Mouse (Mus musculus) liver (tissue): ENCODE measurements around the gene Zfp362.

Experiments
- DNase-seq: peaks from one replicate; pipeline ENCODE4 v3.0.0-alpha.2; 2020; ENCODE audit warnings: mixed read lengths

The Zfp362 gene

GRCm38 (mm10) chr4:128806043-128806826 is at the start of gene Zfp362:
Zfp362 (minus strand) TSS chr4:128806045.
- DNase-seq: peak; percentile 41

DNA sequence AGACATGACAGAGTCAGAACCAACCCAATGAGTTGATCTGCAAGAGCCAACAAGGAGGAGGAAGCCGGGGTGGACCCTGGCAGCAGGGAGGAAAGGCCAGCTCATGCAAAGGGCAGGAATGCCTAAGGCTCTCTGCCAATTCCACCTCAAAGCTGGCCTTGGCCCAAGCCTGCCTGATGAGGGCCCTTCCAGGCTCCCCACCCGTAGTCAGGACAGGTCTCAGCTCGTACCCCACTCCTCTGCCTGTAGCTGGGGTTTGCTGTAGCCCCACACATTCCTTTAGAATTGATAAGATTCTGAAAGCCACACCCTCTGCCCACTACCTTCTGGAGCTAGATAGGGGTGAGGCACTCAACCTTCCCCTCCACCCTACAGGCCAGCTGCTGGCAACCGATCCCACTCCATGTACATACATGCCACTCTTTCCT is 49.8 kb upstream of the Zfp362 start:
- DNase-seq: peak; percentile 84

- DNase-seq: no peak
These were observed 47.3 kb upstream of the Zfp362 start for GRCm38 (mm10) chr4:128853117-128853516.

DNA sequence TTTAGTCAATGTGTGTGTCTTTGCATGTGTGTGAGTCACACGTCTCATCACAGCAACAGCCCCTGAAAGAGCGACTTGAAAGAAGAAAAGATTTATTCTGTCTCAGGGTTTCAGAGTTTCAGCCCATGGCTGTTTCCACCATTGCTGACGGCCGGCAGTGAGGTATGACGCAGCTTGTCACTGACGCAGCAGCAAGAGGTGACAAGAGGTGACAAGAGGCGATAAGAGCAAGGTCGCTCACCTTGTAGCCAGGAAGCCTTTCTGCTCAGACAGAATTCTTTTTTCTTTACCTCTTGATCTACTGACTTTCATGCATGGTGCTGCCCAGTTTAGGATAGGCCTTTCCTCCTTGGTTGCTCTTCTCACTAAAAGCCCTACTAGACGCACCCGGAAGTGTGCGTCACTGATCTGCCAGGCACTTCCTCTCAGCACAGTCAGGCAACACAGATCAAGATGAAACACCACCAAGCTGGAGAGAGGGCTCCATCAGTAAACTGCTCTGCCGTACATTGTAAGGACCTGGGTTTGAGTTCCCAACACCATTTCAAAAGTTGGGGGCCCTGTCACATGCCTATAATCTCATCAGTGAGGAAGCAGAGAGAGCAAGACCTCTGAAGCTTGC is 46.5 kb upstream of the Zfp362 start:
- DNase-seq: peak; percentile 18

DNA sequence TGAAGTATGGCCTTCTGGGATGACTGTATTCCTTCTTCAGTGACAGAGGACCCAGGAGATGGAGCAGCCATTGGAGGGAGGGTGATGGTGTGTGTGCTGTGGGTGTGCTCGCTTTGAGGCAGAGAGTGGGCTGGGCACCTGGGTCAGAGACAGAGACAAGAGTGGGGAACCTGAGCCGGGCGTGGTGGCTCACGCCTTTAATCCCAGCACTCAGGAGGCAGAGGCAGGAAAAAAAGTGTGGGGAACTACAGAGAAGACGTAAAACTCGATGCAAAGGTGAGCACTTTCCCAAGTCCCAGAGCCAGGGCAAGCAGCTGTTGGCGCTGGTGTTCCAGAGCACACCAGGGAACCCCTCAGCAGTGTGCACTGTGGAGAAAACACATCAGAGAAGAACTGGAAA is 43.8 kb upstream of the Zfp362 start:
- no peak for DNase-seq

- no peak for DNase-seq
These were observed 43.1 kb upstream of the Zfp362 start for GRCm38 (mm10) chr4:128848961-128849360.

DNA sequence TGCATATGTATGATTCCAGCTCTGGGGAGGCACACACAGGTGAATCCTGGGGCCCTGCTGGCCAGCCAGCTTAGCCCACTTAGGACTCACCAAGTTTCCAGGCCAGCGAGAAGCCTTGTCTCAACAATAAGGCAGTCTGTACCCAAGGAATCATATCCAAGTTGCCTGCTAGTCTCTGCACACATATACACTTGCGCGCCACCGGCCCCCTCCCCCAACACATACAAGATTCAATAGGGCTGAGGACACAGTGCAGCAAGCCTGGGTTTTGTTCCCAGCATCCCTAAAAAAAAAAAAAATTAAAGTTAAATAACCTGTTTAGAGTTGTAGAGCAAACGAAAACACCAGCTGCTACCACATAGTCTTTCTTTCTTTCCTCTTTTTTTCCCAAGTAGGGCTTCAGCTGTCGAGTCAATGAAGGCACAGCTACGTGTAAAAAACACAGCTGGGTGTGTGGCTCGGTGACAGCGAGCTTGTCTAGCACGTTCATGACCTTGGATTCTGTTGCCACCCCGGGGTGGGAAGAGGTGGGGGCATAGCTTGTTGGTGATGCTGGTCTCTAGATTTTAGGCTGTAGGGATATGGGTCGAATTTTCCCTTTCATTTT is 39.6 kb upstream of the Zfp362 start:
- DNase-seq: no peak

DNA sequence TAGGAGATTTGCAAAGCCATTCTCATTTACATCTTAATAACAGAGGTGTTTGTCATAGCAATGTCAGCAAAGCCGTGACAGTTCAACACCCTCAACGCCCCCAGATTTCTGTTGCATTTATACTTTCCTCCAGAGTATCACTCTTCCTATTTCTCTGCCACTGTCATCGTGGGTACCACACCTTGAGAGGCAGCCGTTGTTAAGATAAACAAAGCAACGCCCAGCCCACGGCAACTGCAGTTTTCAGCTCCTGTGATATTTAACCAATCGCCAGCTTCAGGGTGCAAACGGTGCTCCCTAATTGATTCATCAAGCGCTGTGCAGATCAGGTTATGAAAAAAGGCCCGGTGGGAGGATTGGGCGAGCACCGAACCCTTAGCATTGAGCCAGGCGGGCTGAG is 38.7 kb upstream of the Zfp362 start:
- no peak for DNase-seq

GRCm38 (mm10) chr4:128841259-128841658 is 35.4 kb upstream of the Zfp362 start:
- no peak for DNase-seq

GRCm38 (mm10) chr4:128839811-128840738 is 34.2 kb upstream of the Zfp362 start:
- DNase-seq: peak; percentile 46

- DNase-seq: no peak
These were observed 32.4 kb upstream of the Zfp362 start for GRCm38 (mm10) chr4:128838202-128838601.

DNA sequence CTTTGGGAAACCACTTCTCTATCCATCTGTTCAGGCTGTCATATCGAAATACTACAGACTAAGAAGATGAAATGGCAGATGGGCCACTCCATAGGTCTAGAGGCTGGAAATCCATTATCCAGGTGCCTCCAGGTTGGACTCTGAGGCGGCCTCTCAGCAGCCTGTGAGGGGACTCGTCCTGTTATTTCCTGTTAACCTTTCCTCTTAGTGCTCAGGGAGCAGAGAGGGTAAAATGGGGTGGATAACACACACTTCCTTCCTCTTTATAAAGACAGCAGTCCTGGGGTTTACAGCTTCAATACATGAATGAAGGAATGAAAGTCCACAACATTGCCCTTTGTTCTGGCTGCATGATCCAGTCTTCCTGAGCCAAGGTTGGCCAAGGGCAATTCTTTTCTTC is 18.3 kb upstream of the Zfp362 start:
- no peak for DNase-seq

DNA sequence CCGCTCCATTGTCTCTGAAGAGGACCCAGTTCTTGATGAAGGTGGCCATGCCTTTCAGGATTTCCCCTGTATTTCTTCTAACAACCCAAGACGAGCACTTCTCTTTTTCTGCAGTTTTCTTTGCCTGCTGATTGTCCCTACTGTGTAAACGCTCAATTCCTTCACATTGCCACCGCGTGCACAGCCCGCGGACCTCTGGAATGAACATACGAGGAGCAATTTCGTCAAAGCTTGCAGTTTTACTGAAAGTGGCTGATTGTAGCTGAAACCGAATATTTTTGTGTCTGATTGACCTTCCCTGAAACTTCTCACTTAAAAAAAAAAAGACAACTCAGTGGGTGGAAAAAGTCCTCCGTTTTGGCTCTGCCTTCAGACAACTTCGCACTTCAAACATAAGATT is 14.7 kb upstream of the Zfp362 start:
- DNase-seq: no peak

DNA sequence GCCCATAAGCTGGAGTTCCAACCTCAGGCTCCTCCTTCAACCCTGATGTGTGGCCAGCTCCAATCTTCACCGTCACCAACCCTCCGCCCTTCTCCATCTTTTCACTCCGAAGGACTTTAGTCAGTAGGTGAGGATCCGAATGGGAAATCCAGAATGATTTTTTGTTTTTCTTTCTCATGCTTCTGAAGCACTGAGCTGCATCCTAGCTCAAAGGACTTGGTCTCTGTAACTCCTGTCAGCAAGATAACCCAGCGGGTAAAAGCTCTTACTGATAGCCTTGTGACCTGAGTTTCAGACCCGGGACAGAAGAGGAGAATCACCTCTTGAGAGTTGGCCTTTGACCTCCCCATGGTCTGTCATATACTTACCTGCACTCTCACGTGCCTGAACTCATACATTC is 11.2 kb upstream of the Zfp362 start:
- no peak for DNase-seq

- DNase-seq: peak; percentile 79
These were observed 5.7 kb upstream of the Zfp362 start for GRCm38 (mm10) chr4:128811382-128812056.

- DNase-seq: peak; percentile 88
These were observed 958 bp upstream of the Zfp362 start for GRCm38 (mm10) chr4:128806827-128807179.

DNA sequence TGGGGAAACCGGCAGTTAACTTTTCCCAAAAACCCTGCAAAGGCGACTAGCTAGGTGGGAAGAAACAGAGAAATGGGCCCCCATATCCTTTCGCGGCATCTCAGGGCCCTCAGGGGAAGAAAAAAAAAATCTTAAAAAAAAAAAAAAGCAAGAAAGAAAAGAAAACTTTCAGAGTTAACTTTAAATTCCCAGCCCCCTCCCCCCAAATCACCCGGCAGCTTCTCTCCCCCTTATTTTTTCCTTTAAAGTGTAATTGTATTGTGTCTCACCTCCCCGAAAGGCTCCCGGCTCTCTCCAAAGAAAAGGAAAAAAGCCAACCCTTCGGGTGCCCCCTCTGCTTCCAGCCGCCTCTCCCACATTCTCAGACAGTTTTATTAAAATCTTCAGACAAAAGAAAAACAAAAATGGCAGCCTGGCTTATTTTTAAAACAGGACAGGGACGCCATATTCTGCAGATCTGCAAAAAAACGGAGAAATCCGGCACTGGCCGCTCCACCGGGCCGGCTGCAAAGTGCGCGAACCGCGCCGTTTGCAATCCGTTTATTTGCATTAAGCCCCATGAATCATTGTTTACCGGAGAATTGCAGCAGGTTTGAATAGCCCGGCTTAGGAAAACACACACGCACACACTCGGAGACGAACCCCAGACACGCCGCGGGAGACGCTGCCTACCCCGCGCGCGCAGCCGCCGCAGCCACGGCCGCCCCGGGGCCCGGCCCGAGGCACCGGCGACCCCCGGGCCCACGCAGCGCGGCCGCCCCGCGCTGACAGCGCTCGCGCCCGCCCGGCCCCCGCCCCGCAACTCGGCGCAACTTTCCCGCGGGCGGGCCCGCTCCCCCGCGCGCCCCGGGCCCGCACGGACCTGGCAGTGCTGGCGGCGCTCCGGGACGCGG is 449 bp downstream of the Zfp362 start:
- peak; percentile 35 for DNase-seq

DNA sequence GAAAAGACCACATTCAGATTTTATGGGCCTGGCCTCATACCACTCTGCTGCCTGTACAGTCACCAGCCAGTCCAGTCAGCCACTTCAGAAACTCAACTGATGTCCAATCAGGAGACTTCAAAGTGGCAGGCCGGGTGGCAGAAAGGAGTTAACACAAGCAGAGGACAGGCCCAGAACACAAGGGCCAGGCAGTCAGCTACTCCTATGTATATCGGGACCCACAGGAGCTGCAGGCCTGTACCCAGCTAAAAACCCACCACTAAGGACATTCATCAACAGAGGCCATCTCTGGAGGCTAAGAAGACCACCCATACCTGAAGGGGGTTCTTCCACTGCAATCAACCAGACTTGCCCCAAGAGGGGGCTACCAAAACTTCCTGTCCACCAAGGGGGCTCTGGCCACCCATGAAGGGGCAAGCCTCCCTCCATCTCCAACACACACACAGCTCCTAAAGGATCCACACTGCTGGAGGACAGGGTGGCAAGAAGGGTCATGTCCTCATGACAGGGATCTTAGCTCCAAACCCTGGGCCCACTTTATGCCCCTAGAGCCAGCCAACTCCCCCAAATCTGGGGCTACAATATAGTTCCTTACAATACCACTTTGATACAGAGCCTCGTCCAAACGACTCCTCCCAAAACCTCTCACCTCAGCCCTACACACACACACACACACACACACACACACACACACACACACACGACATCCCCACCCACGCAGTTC is 1.3 kb downstream of the Zfp362 start:
- no peak for DNase-seq

DNA sequence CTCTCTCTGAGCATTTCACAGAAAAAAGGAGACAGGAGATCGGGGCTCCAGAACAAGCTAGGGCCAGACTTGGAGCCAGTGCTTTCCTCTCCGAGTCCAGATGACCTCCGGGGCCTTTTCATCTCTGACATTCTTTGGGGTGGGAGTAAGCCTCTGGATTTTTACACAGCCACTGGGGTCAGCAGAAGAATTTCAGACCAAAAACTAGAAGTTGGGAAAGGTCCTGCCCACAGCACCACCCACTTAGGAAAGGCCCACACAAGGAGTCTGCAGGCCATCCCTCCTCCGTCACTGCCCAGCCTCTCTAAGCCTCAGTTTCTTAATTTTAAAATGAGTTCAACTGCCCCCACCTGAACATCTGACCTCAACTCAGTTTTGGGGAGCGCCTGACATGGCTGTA is 2.3 kb downstream of the Zfp362 start:
- no peak for DNase-seq

GRCm38 (mm10) chr4:128801675-128802465 is 4.0 kb downstream of the Zfp362 start:
- DNase-seq: no peak
